Mouse (Mus musculus) CH12.LX (cell line): Measurements from ENCODE around the gene Atp2b2. TPM values are rescaled to one million over a fixed set of nuclear protein-coding genes. Genes with fewer than 3 reads are reported as not detected.

Experiments used
- DNase-seq: peaks from one replicate; pipeline ENCODE4 v3.0.0-alpha.2; 2013; ENCODE audit errors: extremely low read depth
- H3K27ac ChIP-seq: 2 replicates; pipeline ENCODE4 v1.5.1; 2012; ENCODE audit warnings: low read depth, mild to moderate bottlenecking, control low read depth, moderate library complexity; ENCODE audit not compliant: insufficient read depth
- H3K27me3 ChIP-seq: replicated peaks from 2 replicates; pipeline ENCODE3; 2012; ENCODE audit warnings: inconsistent platforms
- H3K36me3 ChIP-seq, 2 experiments: replicated peaks in 1 of 2; 2 replicates each; pipeline versions ENCODE3 to v1.6.1; 2012; ENCODE audit warnings: inconsistent platforms in 1 of 2, low read length in 1 of 2, mild to moderate bottlenecking in 1 of 2, mixed read lengths in 1 of 2, moderate library complexity in 1 of 2; ENCODE audit not compliant: control insufficient read depth in 1 of 2, insufficient read depth in 1 of 2
- H3K4me1 ChIP-seq, 2 experiments: 2 replicates each; pipeline ENCODE4 v1.6.1; 2012; ENCODE audit warnings: inconsistent platforms in 1 of 2, moderate library complexity in 1 of 2; ENCODE audit not compliant: insufficient read depth in 2 of 2, control insufficient read depth in 1 of 2
- H3K4me2 ChIP-seq: 2 replicates; pipeline ENCODE4 v1.6.1; 2012; ENCODE audit warnings: low read depth, mild to moderate bottlenecking, control low read depth; ENCODE audit not compliant: poor library complexity, insufficient read depth, severe bottlenecking
- H3K4me3 ChIP-seq, 3 experiments: fragments of 150-350 bp in 1 of 3; sonication (generic) in 1 of 3; replicated peaks in 1 of 3; 2 replicates each; pipeline versions ENCODE3 to v1.5.1; 2011 to 2012; ENCODE audit warnings: low read depth in 2 of 3, low read length in 2 of 3, mild to moderate bottlenecking in 2 of 3, moderate library complexity in 2 of 3, control low read depth in 1 of 3, improper control_type of control experiment in 1 of 3, inconsistent platforms in 1 of 3, mixed read lengths in 1 of 3; ENCODE audit not compliant: poor library complexity in 1 of 3
- H3K79me2 ChIP-seq: replicated peaks from 2 replicates; pipeline ENCODE4 v1.6.1; 2012; ENCODE audit warnings: mild to moderate bottlenecking, moderate library complexity; ENCODE audit not compliant: control insufficient read depth, poor library complexity, insufficient read depth, severe bottlenecking; ENCODE audit errors: extremely low read depth
- H3K9ac ChIP-seq: 2 replicates; pipeline ENCODE4 v1.6.1; 2012; ENCODE audit warnings: low read depth, mild to moderate bottlenecking, control low read depth, moderate library complexity; ENCODE audit not compliant: insufficient read depth
- H3K9me3 ChIP-seq: replicated peaks from 2 replicates; pipeline ENCODE3; 2012; ENCODE audit warnings: low read length, inconsistent platforms, mixed read lengths
- BHLHE40 ChIP-seq: IDR thresholded peaks from 2 replicates; pipeline ENCODE4 v1.6.1; 2011; ENCODE audit warnings: mild to moderate bottlenecking, low read depth, low read length, improper control_type of control experiment
- CTCF ChIP-seq, 2 experiments: IDR thresholded peaks in 1 of 2; conservative IDR thresholded peaks in 1 of 2; 2 replicates each; pipeline ENCODE4 v1.5.1; 2011 to 2012; ENCODE audit warnings: low read depth in 2 of 2, low read length in 2 of 2, improper control_type of control experiment in 1 of 2, inconsistent platforms in 1 of 2, mild to moderate bottlenecking in 1 of 2, moderate library complexity in 1 of 2
- EP300 ChIP-seq: IDR thresholded peaks from 2 replicates; pipeline ENCODE4 v1.6.1; 2011; ENCODE audit warnings: low read length, improper control_type of control experiment
- ETS1 ChIP-seq: conservative IDR thresholded peaks from 2 replicates; pipeline ENCODE4 v1.6.1; 2012; ENCODE audit warnings: low read depth, mild to moderate bottlenecking, inconsistent platforms, low read length, improper control_type of control experiment, moderate library complexity
- GABPA ChIP-seq: IDR thresholded peaks from 2 replicates; pipeline ENCODE4 v1.6.1; 2012; ENCODE audit warnings: low read depth, low read length, improper control_type of control experiment, inconsistent platforms; ENCODE audit not compliant: insufficient replicate concordance
- JUND ChIP-seq: conservative IDR thresholded peaks from 2 replicates; pipeline ENCODE4 v1.6.1; 2011; ENCODE audit warnings: low read depth, low read length, improper control_type of control experiment
- KAT2A ChIP-seq: IDR thresholded peaks from 2 replicates; pipeline ENCODE4 v1.6.1; 2012; ENCODE audit warnings: low read length, improper control_type of control experiment, inconsistent platforms; ENCODE audit not compliant: insufficient replicate concordance
- MAX ChIP-seq: IDR thresholded peaks from 2 replicates; pipeline ENCODE4 v1.6.1; 2011; ENCODE audit warnings: low read length, improper control_type of control experiment
- MAZ ChIP-seq: IDR thresholded peaks from 2 replicates; pipeline ENCODE4 v1.6.1; 2012; ENCODE audit warnings: low read depth, mild to moderate bottlenecking, inconsistent platforms, low read length, improper control_type of control experiment, moderate library complexity
- MXI1 ChIP-seq: IDR thresholded peaks from 2 replicates; pipeline ENCODE4 v1.6.1; 2011; ENCODE audit warnings: mild to moderate bottlenecking, low read depth, low read length, improper control_type of control experiment
- MYC ChIP-seq: IDR thresholded peaks from 2 replicates; pipeline ENCODE4 v1.6.1; 2011; ENCODE audit warnings: low read depth, mild to moderate bottlenecking, improper control_type of control experiment, low read length
- NELFE ChIP-seq: IDR thresholded peaks from 2 replicates; pipeline ENCODE4 v1.6.1; 2011; ENCODE audit warnings: low read depth, low read length, improper control_type of control experiment
- NRF1 ChIP-seq: IDR thresholded peaks from 2 replicates; pipeline ENCODE4 v1.6.1; 2014; ENCODE audit warnings: low read depth, mild to moderate bottlenecking, inconsistent platforms, low read length, improper control_type of control experiment, moderate library complexity
- PAX5 ChIP-seq: IDR thresholded peaks from 2 replicates; pipeline ENCODE4 v1.6.1; 2012; ENCODE audit warnings: low read length, inconsistent platforms, mixed read lengths
- POLR2AphosphoS2 ChIP-seq: IDR thresholded peaks from 2 replicates; pipeline ENCODE4 v1.6.1; 2011; ENCODE audit warnings: low read depth, low read length, improper control_type of control experiment
- RCOR1 ChIP-seq: conservative IDR thresholded peaks from 2 replicates; pipeline ENCODE4 v1.6.1; 2012; ENCODE audit warnings: low read depth, mild to moderate bottlenecking, inconsistent platforms, low read length, improper control_type of control experiment
- SIN3A ChIP-seq: IDR thresholded peaks from 2 replicates; pipeline ENCODE4 v1.6.1; 2012; ENCODE audit warnings: low read length, improper control_type of control experiment, inconsistent platforms
- SMC3 ChIP-seq: IDR thresholded peaks from 2 replicates; pipeline ENCODE4 v1.6.1; 2011; ENCODE audit warnings: low read depth, low read length, improper control_type of control experiment
- UBTF ChIP-seq: IDR thresholded peaks from 2 replicates; pipeline ENCODE4 v1.6.1; 2012; ENCODE audit warnings: low read depth, mild to moderate bottlenecking, inconsistent platforms, low read length, improper control_type of control experiment, moderate library complexity
- USF1 ChIP-seq: IDR thresholded peaks from 2 replicates; pipeline ENCODE4 v1.6.1; 2014; ENCODE audit warnings: low read depth, mild to moderate bottlenecking, inconsistent platforms, low read length, improper control_type of control experiment
- ZC3H11A ChIP-seq: IDR thresholded peaks from 2 replicates; pipeline ENCODE4 v1.6.1; 2012; ENCODE audit warnings: low read depth, mild to moderate bottlenecking, inconsistent platforms, low read length, improper control_type of control experiment
- ZKSCAN1 ChIP-seq: IDR thresholded peaks from 2 replicates; pipeline ENCODE4 v1.6.1; 2012; ENCODE audit warnings: low read depth, inconsistent platforms, low read length, improper control_type of control experiment, borderline replicate concordance
- ZMIZ1 ChIP-seq: IDR thresholded peaks from 2 replicates; pipeline ENCODE4 v1.6.1; 2012; ENCODE audit warnings: low read depth, mild to moderate bottlenecking, inconsistent platforms, low read length, improper control_type of control experiment
- ZNF384 ChIP-seq: IDR thresholded peaks from 2 replicates; pipeline ENCODE4 v1.6.1; 2012; ENCODE audit warnings: low read depth, low read length, improper control_type of control experiment, inconsistent platforms
- dilution Hi-C: fragments of 300-500 bp; cut with MboI; formaldehyde crosslinking; loops from 2 replicates; pipeline ENCODE4 v1.14.3; 2020; ENCODE audit warnings: low sequenced_read_pairs; ENCODE audit not compliant: extremely low pct_unique_long_range_greater_than_20kb, extremely low pct_ligation_motif_present
- in situ Hi-C: fragments of 300-500 bp; cut with MboI; formaldehyde crosslinking; loops from 3 replicates; pipeline ENCODE4 v1.14.3; 2019; ENCODE audit warnings: low sequenced_read_pairs, low pct_ligation_motif_present, low pct_unique_long_range_greater_than_20kb, mixed read lengths
- polyA plus RNA-seq: library from polyadenylated mRNA; unstranded; fragments of >175 nt; gene quantifications from 2 replicates; pipeline ENCODE4 v1.2.1, GENCODE M21; 2012; ENCODE audit warnings: low read depth; ENCODE audit not compliant: insufficient read length
- total RNA-seq, 2 experiments: library from RNA; depleted of rRNA; stranded (reverse); fragments of 300-350 nt in 1 of 2; fragments of >200 nt in 1 of 2; gene quantifications; 2 replicates each; pipeline ENCODE4 v1.2.3; 2012 to 2014

Atp2b2 gene
- total and polyA plus RNA-seq, 3 experiments = not detected

DNA sequence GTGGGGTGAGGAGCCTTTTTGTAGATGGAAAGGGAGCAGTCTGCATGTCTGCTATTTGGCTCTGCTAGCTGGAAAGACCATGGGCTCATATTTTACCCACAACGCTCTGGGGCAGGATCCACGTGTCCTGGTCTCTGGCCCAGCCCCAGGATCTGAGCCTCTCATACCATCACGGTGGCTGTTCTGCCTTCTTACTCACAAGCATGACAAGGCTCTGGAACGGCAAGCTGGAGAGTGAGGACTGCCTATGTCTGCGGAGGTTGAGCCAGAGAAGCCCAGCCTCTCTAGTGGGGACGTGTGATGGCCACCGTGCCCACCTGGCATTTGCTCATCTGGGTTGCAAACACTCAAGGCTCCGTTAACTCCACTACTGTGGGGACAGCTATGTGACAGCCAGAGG is 63.7 kb downstream of the Atp2b2 start:
- Histone ChIP-seq H3K27ac (no peak overlapping the region), H3K36me3 (no peaks in the 10 kb centered on the region), H3K4me2 (no peak overlapping the region), H3K4me1 (no peaks in the 10 kb centered on the region), H3K9me3 (no peaks in the 10 kb centered on the region), H3K4me3 (no peak overlapping the region), H3K27me3 (peaks cover 91% of the 10 kb centered on the region), H3K9ac (no peak overlapping the region), H3K79me2 (no peaks in the 10 kb centered on the region)
- no peak for DNase-seq
- in situ Hi-C loops = no loop called here
- TF ChIP-seq BHLHE40 = no peak
- TF ChIP-seq UBTF = no peak
- no peak for TF ChIP-seq SMC3
- TF ChIP-seq PAX5 = no peak
- no peak for TF ChIP-seq ZKSCAN1
- TF ChIP-seq MAZ = no peak
- TF ChIP-seq CTCF (conservative IDR thresholded peaks at IDR 0.05 in 1 of 2, IDR thresholded peaks at IDR 0.05 in 1 of 2; ENCODE audit: low read depth in 2 of 2, low read length in 2 of 2) = no peak
- no peak for TF ChIP-seq MXI1
- no peak for TF ChIP-seq RCOR1
- no peak for TF ChIP-seq GABPA
- dilution Hi-C loops = no loop called here

DNA sequence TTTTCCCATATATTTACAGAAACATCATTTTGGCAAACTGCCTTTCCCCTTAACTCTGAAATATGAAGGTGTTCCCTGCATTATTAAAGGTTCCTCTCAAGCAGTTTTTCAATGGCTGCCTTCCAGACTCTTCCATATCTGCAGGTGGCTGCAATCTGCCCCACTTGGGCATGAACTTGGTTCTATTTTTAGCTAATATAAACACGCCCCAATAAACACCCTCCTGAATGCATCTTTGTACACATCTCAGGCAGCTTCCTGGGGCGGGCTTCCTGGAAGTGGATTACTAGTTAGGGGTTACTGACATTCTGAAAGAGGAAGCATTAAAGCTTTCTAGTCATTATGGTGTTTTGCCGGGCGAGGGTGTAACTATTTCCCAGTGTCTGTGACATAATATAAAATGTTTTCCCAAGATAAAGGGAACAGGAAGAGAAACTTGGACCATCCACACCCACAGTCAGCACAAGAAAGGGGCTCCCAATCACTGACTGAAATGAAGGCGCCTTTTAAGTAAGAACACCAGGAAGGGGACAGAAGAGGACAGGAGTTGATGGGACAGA is 64.2 kb downstream of the Atp2b2 start:
- DNase-seq = no peak
- Histone ChIP-seq H3K27me3 (peaks cover 90% of the 10 kb centered on the region), H3K9me3 (no peaks in the 10 kb centered on the region), H3K4me1 (no peaks in the 10 kb centered on the region), H3K4me3 (no peak overlapping the region), H3K27ac (no peak overlapping the region), H3K79me2 (no peaks in the 10 kb centered on the region), H3K36me3 (no peaks in the 10 kb centered on the region), H3K4me2 (no peak overlapping the region), H3K9ac (no peak overlapping the region)
- no peak for TF ChIP-seq SIN3A
- no peak for TF ChIP-seq ZC3H11A
- TF ChIP-seq CTCF (conservative IDR thresholded peaks at IDR 0.05 in 1 of 2, IDR thresholded peaks at IDR 0.05 in 1 of 2; ENCODE audit: low read depth in 2 of 2, low read length in 2 of 2) = no peak
- TF ChIP-seq ZMIZ1 = no peak
- TF ChIP-seq UBTF = no peak
- no peak for TF ChIP-seq ZKSCAN1
- TF ChIP-seq MXI1 = no peak
- no peak for TF ChIP-seq JUND
- no peak for TF ChIP-seq POLR2AphosphoS2
- TF ChIP-seq MAX = no peak
- TF ChIP-seq MYC = no peak
- TF ChIP-seq NRF1 = no peak
- no peak for TF ChIP-seq USF1
- no peak for TF ChIP-seq ZNF384
- no peak for TF ChIP-seq BHLHE40
- no peak for TF ChIP-seq NELFE
- no peak for TF ChIP-seq KAT2A
- TF ChIP-seq EP300 = no peak
- no peak for TF ChIP-seq ETS1
- in situ Hi-C loops (no loop called here), dilution Hi-C loops (no loop called here)
